Mouse (Mus musculus) MEL (cell line): ENCODE measurements at regions not wholly inside any gene's neighbourhood (a gene's known extent, or its start where the extent isn't known, plus 50 kb on each side); places are given as distances from the start of the nearest gene placed in this dataset.

Source experiments
- DNase-seq: peaks from one replicate; pipeline ENCODE4 v3.0.0; 2011; ENCODE audit warnings: low read depth, low spot score
- H3K27ac ChIP-seq: 2 replicates; pipeline ENCODE4 v1.5.1; 2012; ENCODE audit warnings: low read depth, mild to moderate bottlenecking, control low read depth, low read length, moderate library complexity; ENCODE audit not compliant: control insufficient read depth
- H3K27me3 ChIP-seq, 2 experiments: fragments of 150-350 bp in 1 of 2; sonication (generic) in 1 of 2; 2 replicates each; pipeline ENCODE4 v1.6.1; 2012; ENCODE audit warnings: low read length in 2 of 2, mild to moderate bottlenecking in 2 of 2, improper control_type of control experiment in 1 of 2, moderate library complexity in 1 of 2; ENCODE audit not compliant: insufficient read depth in 2 of 2, control insufficient read depth in 1 of 2
- H3K36me3 ChIP-seq, 2 experiments: 2 replicates each; pipeline ENCODE4 v1.6.1; 2012 to 2014; ENCODE audit warnings: low read length in 2 of 2, improper control_type of control experiment in 1 of 2, inconsistent platforms in 1 of 2, mild to moderate bottlenecking in 1 of 2; ENCODE audit not compliant: insufficient read depth in 2 of 2, control insufficient read depth in 1 of 2
- H3K4me1 ChIP-seq, 2 experiments: fragments of 150-350 bp in 1 of 2; sonication (generic) in 1 of 2; 2 replicates each; pipeline ENCODE4 v1.6.1; 2012; ENCODE audit warnings: low read length in 2 of 2, improper control_type of control experiment in 1 of 2, mild to moderate bottlenecking in 1 of 2; ENCODE audit not compliant: insufficient read depth in 2 of 2, control insufficient read depth in 1 of 2
- H3K4me3 ChIP-seq, 2 experiments: fragments of 150-350 bp in 1 of 2; sonication (generic) in 1 of 2; 2 replicates each; pipeline ENCODE4 v1.5.1; 2012; ENCODE audit warnings: low read depth in 2 of 2, low read length in 2 of 2, mild to moderate bottlenecking in 2 of 2, moderate library complexity in 2 of 2, control low read depth in 1 of 2, improper control_type of control experiment in 1 of 2; ENCODE audit not compliant: control insufficient read depth in 1 of 2, insufficient read depth in 1 of 2
- H3K79me2 ChIP-seq: 2 replicates; pipeline ENCODE4 v1.6.1; 2012; ENCODE audit warnings: mild to moderate bottlenecking, low read length, moderate library complexity; ENCODE audit not compliant: control insufficient read depth, poor library complexity, insufficient read depth
- H3K9ac ChIP-seq: 2 replicates; pipeline ENCODE4 v1.6.1; 2012; ENCODE audit warnings: low read depth, mild to moderate bottlenecking, control low read depth, low read length, moderate library complexity; ENCODE audit not compliant: control insufficient read depth, poor library complexity, severe bottlenecking
- H3K9me3 ChIP-seq: fragments of 150-350 bp; sonication (generic); replicated peaks from 2 replicates; pipeline ENCODE4 v1.6.1; 2012; ENCODE audit warnings: mild to moderate bottlenecking, low read length, improper control_type of control experiment, moderate library complexity; ENCODE audit not compliant: insufficient read depth
- CHD2 ChIP-seq: IDR thresholded peaks from 2 replicates; pipeline ENCODE4 v1.6.1; 2011; ENCODE audit warnings: low read length, improper control_type of control experiment
- CTCF ChIP-seq, 3 experiments: IDR thresholded peaks in 2 of 3; conservative IDR thresholded peaks in 1 of 3; 2 replicates each; pipeline ENCODE4 v1.5.1; 2011 to 2012; ENCODE audit warnings: low read length in 3 of 3, low read depth in 2 of 3, mild to moderate bottlenecking in 2 of 3, improper control_type of control experiment in 1 of 3, inconsistent platforms in 1 of 3, mixed read lengths in 1 of 3, moderate library complexity in 1 of 3; ENCODE audit not compliant: control insufficient read depth in 1 of 3, insufficient read depth in 1 of 3, poor library complexity in 1 of 3, severe bottlenecking in 1 of 3
- E2F4 ChIP-seq: IDR thresholded peaks from 2 replicates; pipeline ENCODE4 v1.6.1; 2011; ENCODE audit warnings: low read depth, low read length, improper control_type of control experiment, borderline replicate concordance
- EP300 ChIP-seq, 2 experiments: IDR thresholded peaks; 2 replicates each; pipeline ENCODE4 v1.6.1; 2011; ENCODE audit warnings: improper control_type of control experiment in 2 of 2, low read length in 2 of 2, low read depth in 1 of 2, mild to moderate bottlenecking in 1 of 2
- ETS1 ChIP-seq: IDR thresholded peaks from 2 replicates; pipeline ENCODE4 v1.6.1; 2012; ENCODE audit warnings: low read depth, mild to moderate bottlenecking, inconsistent platforms, low read length, improper control_type of control experiment, moderate library complexity
- GABPA ChIP-seq: IDR thresholded peaks from 2 replicates; pipeline ENCODE4 v1.6.1; 2012; ENCODE audit warnings: low read depth, mild to moderate bottlenecking, inconsistent platforms, low read length, improper control_type of control experiment, moderate library complexity
- GATA1 ChIP-seq: IDR thresholded peaks from 2 replicates; pipeline ENCODE4 v1.6.1; 2011; ENCODE audit warnings: low read depth, low read length, improper control_type of control experiment
- MAFK ChIP-seq: IDR thresholded peaks from 2 replicates; pipeline ENCODE4 v1.6.1; 2011; ENCODE audit warnings: low read depth, mild to moderate bottlenecking, low read length, improper control_type of control experiment, borderline replicate concordance
- MAX ChIP-seq: IDR thresholded peaks from 2 replicates; pipeline ENCODE4 v1.6.1; 2011; ENCODE audit warnings: low read length, improper control_type of control experiment
- MAZ ChIP-seq: IDR thresholded peaks from 2 replicates; pipeline ENCODE4 v1.6.1; 2012; ENCODE audit warnings: low read depth, mild to moderate bottlenecking, inconsistent platforms, low read length, improper control_type of control experiment
- MEF2A ChIP-seq: IDR thresholded peaks from 2 replicates; pipeline ENCODE4 v1.6.1; 2014; ENCODE audit warnings: low read depth, mild to moderate bottlenecking, inconsistent platforms, low read length, improper control_type of control experiment; ENCODE audit not compliant: poor library complexity, insufficient replicate concordance, severe bottlenecking; ENCODE audit errors: extremely low read depth
- MYB ChIP-seq: IDR thresholded peaks from 2 replicates; pipeline ENCODE4 v1.6.1; 2011; ENCODE audit warnings: mild to moderate bottlenecking, low read depth, low read length, improper control_type of control experiment
- MYC ChIP-seq: IDR thresholded peaks from 2 replicates; pipeline ENCODE4 v1.6.1; 2011; ENCODE audit warnings: low read depth, mild to moderate bottlenecking, low read length, improper control_type of control experiment, moderate library complexity
- POLR2A ChIP-seq, 2 experiments: IDR thresholded peaks; 2 replicates each; pipeline ENCODE4 v1.6.1; 2011 to 2012; ENCODE audit warnings: low read length in 2 of 2, mild to moderate bottlenecking in 2 of 2, control low read depth in 1 of 2, improper control_type of control experiment in 1 of 2, low read depth in 1 of 2, moderate library complexity in 1 of 2; ENCODE audit not compliant: control insufficient read depth in 1 of 2, insufficient read depth in 1 of 2, poor library complexity in 1 of 2
- POLR2AphosphoS2 ChIP-seq: IDR thresholded peaks from 2 replicates; pipeline ENCODE4 v1.6.1; 2011; ENCODE audit warnings: low read length, improper control_type of control experiment
- RAD21 ChIP-seq: IDR thresholded peaks from 2 replicates; pipeline ENCODE4 v1.6.1; 2011; ENCODE audit warnings: mild to moderate bottlenecking, low read depth, low read length, improper control_type of control experiment
- SIN3A ChIP-seq: IDR thresholded peaks from 2 replicates; pipeline ENCODE4 v1.6.1; 2012; ENCODE audit warnings: low read length, improper control_type of control experiment, inconsistent platforms
- TAL1 ChIP-seq: IDR thresholded peaks from 2 replicates; pipeline ENCODE4 v1.6.1; 2012; ENCODE audit warnings: mild to moderate bottlenecking, inconsistent platforms, low read length, moderate library complexity, mixed read lengths
- TBP ChIP-seq: IDR thresholded peaks from 2 replicates; pipeline ENCODE4 v1.8.0; 2011; ENCODE audit warnings: low read depth, low read length, improper control_type of control experiment
- UBTF ChIP-seq: IDR thresholded peaks from 2 replicates; pipeline ENCODE4 v1.6.1; 2012; ENCODE audit warnings: low read depth, mild to moderate bottlenecking, inconsistent platforms, low read length, improper control_type of control experiment, moderate library complexity, borderline replicate concordance; ENCODE audit not compliant: insufficient read depth
- ZNF384 ChIP-seq: IDR thresholded peaks from 2 replicates; pipeline ENCODE4 v1.6.1; 2012; ENCODE audit warnings: low read depth, mild to moderate bottlenecking, inconsistent platforms, low read length, improper control_type of control experiment

DNA sequence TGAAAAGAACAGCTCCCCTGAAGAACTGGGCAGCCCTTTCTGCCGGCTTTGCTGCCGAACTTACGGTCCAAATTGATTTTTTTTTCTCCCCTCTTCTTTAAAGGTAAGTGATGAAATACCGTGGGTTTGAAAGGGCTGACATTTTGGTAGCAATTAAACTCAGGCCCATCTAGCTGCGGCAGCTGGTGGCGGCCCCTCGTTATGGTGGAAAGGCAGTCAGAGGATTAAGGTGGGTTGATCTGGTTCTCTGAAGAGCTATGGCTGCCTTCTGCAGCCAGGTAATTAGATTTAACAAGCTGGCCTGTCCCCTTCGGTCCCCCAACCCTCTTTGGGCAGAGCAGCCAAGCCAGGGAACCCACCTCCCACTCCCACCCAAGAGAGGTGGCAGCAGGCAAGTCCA, 214.1 kb upstream of the Csf3r start:
- Histone ChIP-seq H3K9ac (no peak overlapping the region), H3K9me3 (no peaks in the 10 kb centered on the region), H3K79me2 (no peaks in the 10 kb centered on the region), H3K4me1 (no peaks in the 10 kb centered on the region), H3K27ac (no peak overlapping the region), H3K4me3 (no peak overlapping the region), H3K36me3 (no peaks in the 10 kb centered on the region), H3K27me3 (no peaks in the 10 kb centered on the region)
- DNase-seq, result no peak
- TF ChIP-seq TAL1 (no peak), EP300 (IDR thresholded peaks at IDR 0.05; ENCODE audit: low read depth in 1 of 2, low read length in 2 of 2) (no peak)

DNA sequence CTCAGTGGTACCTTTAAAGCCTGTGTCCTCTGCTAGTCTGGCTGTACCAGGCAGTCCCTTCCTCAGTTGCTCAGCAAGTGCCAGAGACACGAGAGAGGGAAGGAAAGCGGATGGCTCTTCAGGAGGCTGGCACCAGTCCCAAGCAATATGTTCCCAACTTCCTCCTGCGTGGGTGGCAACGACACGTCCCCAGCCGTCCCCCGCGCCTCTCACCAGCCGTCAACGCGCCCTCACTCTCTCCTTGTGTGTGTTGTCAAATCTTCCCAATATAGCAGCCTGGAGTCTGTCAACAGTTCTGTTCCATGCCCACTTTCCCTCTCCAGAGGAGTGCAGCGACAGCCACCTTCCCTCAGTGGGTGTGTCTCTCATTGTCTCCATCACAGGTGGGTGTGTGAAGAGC, 210.0 kb upstream of the Csf3r start:
- DNase-seq, result no peak
- Histone ChIP-seq H3K4me1 (no peaks in the 10 kb centered on the region), H3K27me3 (no peaks in the 10 kb centered on the region), H3K27ac (no peak overlapping the region), H3K9me3 (no peaks in the 10 kb centered on the region), H3K36me3 (no peaks in the 10 kb centered on the region), H3K4me3 (no peak overlapping the region), H3K79me2 (no peaks in the 10 kb centered on the region), H3K9ac (no peak overlapping the region)
- TF ChIP-seq UBTF (no peak), GABPA (no peak), MAFK (no peak), MYC (no peak), GATA1 (no peak), TBP (no peak), MEF2A (no peak), ETS1 (no peak), MYB (no peak), CHD2 (no peak), TAL1 (no peak), CTCF (IDR thresholded peaks at IDR 0.05 in 2 of 3, conservative IDR thresholded peaks at IDR 0.05 in 1 of 3; ENCODE audit: control insufficient read depth in 1 of 3, insufficient read depth in 1 of 3, low read depth in 2 of 3, low read length in 3 of 3, poor library complexity in 1 of 3, severe bottlenecking in 1 of 3) (no peak), POLR2A (IDR thresholded peaks at IDR 0.05; ENCODE audit: control insufficient read depth in 1 of 2, insufficient read depth in 1 of 2, low read depth in 1 of 2, low read length in 2 of 2, poor library complexity in 1 of 2) (no peak), RAD21 (no peak), ZNF384 (no peak), POLR2AphosphoS2 (no peak), E2F4 (no peak), MAX (no peak), SIN3A (no peak), MAZ (no peak)
